Mouse (Mus musculus) stomach, postnatal 0 days (tissue): ENCODE measurements at regions not wholly inside any gene's neighbourhood (a gene's known extent, or its start where the extent isn't known, plus 50 kb on each side); places are given as distances from the start of the nearest gene placed in this dataset.

Experiments
- ATAC-seq: fragments of 200-750 bp; cut with Nextera tagmentation; 2 replicates; pipeline ENCODE4 v1.8.0; 2017; ENCODE audit not compliant: low FRiP score, low TSS enrichment
- DNase-seq: peaks from one replicate; pipeline ENCODE4 v3.0.0-alpha.2; 2016; ENCODE audit warnings: low spot score
- H3K27ac ChIP-seq: fragments of 300-500 bp; sonication (generic); replicated peaks from 2 replicates; pipeline ENCODE4 v1.5.1; 2014; ENCODE audit warnings: mild to moderate bottlenecking, control low read depth
- H3K27me3 ChIP-seq: fragments of 300-500 bp; sonication (generic); 2 replicates; pipeline ENCODE4 v1.6.1; 2014; ENCODE audit warnings: low read length; ENCODE audit not compliant: control insufficient read depth, insufficient read depth
- H3K36me3 ChIP-seq: fragments of 300-500 bp; sonication (generic); 2 replicates; pipeline ENCODE4 v1.6.1; 2014; ENCODE audit warnings: low read length, mixed read lengths; ENCODE audit not compliant: control insufficient read depth, insufficient read depth
- H3K4me1 ChIP-seq: fragments of 300-500 bp; sonication (generic); replicated peaks from 2 replicates; pipeline ENCODE4 v1.6.1; 2014; ENCODE audit warnings: antibody characterized with exemption; ENCODE audit not compliant: control insufficient read depth, insufficient read depth
- H3K4me2 ChIP-seq: fragments of 300-500 bp; sonication (generic); replicated peaks from 2 replicates; pipeline ENCODE4 v1.6.1; 2014; ENCODE audit warnings: low read depth, mild to moderate bottlenecking, control low read depth, moderate library complexity
- H3K4me3 ChIP-seq: fragments of 300-500 bp; sonication (generic); 2 replicates; pipeline ENCODE4 v1.5.1; 2014; ENCODE audit warnings: low read depth, low read length, control low read depth
- H3K9ac ChIP-seq: fragments of 300-500 bp; sonication (generic); 2 replicates; pipeline ENCODE4 v1.6.1; 2014; ENCODE audit warnings: mild to moderate bottlenecking, low read length, control low read depth, mixed read lengths
- H3K9me3 ChIP-seq: fragments of 300-500 bp; sonication (generic); 2 replicates; pipeline ENCODE4 v1.6.1; 2016; ENCODE audit warnings: low read length; ENCODE audit not compliant: control insufficient read depth
- CTCF ChIP-seq: IDR thresholded peaks from 2 replicates; pipeline ENCODE4 v1.5.1; 2016; ENCODE audit warnings: antibody characterized with exemption, low read depth, mild to moderate bottlenecking, moderate library complexity
- EP300 ChIP-seq: optimal IDR thresholded peaks from 2 replicates; pipeline ENCODE3; 2016; ENCODE audit warnings: antibody characterized with exemption
- WGBS: fragments of 180-500 bp; shearing (Covaris S2); extraction: QIAGEN DNeasy Blood & Tissue Kit; methylation state at CpG from one replicate; pipeline ENCODE4 v1.1.7; 2014; 5-methylcytosine and 5-hydroxymethylcytosine counted together

GRCm38 (mm10) chr13:111950042-111950441, 141.2 kb upstream of the Map3k1 start:
- H3K36me3 ChIP-seq = no peaks in the 10 kb centered on the region
- no peaks in the 10 kb centered on the region for H3K27me3 ChIP-seq
- DNase-seq = no peak
- 87% methylated on average over 1 of the region's 1 CpGs for WGBS
- no peak overlapping the region for H3K27ac ChIP-seq
- H3K4me3 ChIP-seq = no peak overlapping the region
- H3K9ac ChIP-seq = no peak overlapping the region
- no peak for TF ChIP-seq CTCF
- TF ChIP-seq EP300 = no peak
- H3K9me3 ChIP-seq = no peaks in the 10 kb centered on the region
- no peak for ATAC-seq
- no peaks in the 10 kb centered on the region; the same call in 1 of the 2 replicates for H3K4me1 ChIP-seq
- H3K4me2 ChIP-seq = no peak overlapping the region

DNA sequence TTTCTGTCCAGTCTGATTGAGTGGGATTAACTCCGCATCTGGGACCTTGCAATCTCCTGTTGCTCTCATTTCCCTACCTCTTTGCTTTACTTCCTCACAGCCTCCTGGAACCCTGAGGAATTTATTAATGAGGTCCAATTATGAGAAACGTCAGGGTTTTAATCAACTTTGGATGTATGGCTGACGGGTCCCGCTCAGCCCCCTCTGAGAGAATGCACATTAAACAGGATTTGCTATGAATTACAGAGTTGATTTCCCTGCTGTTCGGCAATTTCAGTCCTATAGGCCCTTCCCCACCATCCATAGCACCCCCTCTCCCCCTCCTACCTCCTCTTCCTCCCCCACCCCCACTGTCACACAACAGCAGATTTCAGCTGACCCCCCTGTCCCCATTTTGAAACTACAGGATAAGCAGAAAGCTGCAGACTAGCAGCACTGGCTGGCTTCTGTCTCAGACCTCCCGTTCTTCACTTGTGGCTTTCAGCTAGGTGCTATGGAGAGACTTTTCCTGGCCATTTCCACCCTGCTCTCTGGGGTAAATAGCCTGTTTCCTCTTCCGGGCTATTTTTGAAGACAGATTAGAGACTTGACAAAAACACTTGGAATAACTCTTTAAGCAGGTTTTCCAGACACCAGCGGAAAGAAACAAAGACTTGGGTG, 145.2 kb upstream of the Map3k1 start:
- TF ChIP-seq CTCF (no peak), EP300 (no peak)

GRCm38 (mm10) chr13:111954520-111954884, 145.7 kb upstream of the Map3k1 start:
- 11% methylated on average over 6 of the region's 6 CpGs for WGBS
- no peak overlapping the region for H3K9ac ChIP-seq
- TF ChIP-seq CTCF = no peak
- no peak for TF ChIP-seq EP300
- DNase-seq = no peak
- no peak overlapping the region for H3K4me3 ChIP-seq
- no peaks in the 10 kb centered on the region for H3K9me3 ChIP-seq
- no peaks in the 10 kb centered on the region for H3K36me3 ChIP-seq
- no peak overlapping the region for H3K4me2 ChIP-seq
- no peaks in the 10 kb centered on the region for H3K27me3 ChIP-seq
- 0 out of 2 replicates have a peak overlapping the region, but pooled peaks have one; percentile 4 for H3K27ac ChIP-seq
- peak; percentile 67 for ATAC-seq
- no peaks in the 10 kb centered on the region; the same call in 1 of the 2 replicates for H3K4me1 ChIP-seq

More for the DNA sequence above, 145.2 kb upstream of the Map3k1 start:
- 50% methylated on average over 8 of the region's 8 CpGs for WGBS
- ATAC-seq = no peak
- H3K4me3 ChIP-seq = no peak overlapping the region
- no peak overlapping the region for H3K27ac ChIP-seq
- no peak for DNase-seq
- no peaks in the 10 kb centered on the region; the same call in 1 of the 2 replicates for H3K4me1 ChIP-seq
- H3K27me3 ChIP-seq = no peaks in the 10 kb centered on the region
- no peaks in the 10 kb centered on the region for H3K9me3 ChIP-seq
- H3K36me3 ChIP-seq = no peaks in the 10 kb centered on the region
- no peak overlapping the region for H3K9ac ChIP-seq
- H3K4me2 ChIP-seq = no peak overlapping the region

DNA sequence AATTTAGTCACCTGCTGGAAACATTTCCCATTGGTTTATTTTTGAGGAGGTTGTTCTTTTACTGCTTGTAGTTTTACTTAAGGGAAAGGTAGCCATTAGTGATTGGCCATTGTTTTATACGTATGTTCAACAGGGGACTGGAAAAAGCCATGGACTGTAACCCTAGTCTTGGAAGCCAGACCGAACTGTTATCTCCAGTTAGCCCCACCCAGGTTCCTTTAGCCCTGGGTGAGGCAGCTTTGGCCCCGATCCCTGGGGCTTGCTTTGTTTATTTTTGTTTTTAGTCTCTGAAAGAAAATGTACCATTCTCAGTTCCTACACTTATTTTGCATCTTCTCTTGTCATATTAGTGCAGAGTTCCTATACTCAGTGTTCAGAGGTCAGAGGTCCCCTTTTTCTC, 148.3 kb upstream of the Map3k1 start:
- no peak for TF ChIP-seq CTCF
- ATAC-seq = peak; percentile 60; the same call in 1 of the 2 replicates
- WGBS = 33% methylated on average over 3 of the region's 3 CpGs

DNA sequence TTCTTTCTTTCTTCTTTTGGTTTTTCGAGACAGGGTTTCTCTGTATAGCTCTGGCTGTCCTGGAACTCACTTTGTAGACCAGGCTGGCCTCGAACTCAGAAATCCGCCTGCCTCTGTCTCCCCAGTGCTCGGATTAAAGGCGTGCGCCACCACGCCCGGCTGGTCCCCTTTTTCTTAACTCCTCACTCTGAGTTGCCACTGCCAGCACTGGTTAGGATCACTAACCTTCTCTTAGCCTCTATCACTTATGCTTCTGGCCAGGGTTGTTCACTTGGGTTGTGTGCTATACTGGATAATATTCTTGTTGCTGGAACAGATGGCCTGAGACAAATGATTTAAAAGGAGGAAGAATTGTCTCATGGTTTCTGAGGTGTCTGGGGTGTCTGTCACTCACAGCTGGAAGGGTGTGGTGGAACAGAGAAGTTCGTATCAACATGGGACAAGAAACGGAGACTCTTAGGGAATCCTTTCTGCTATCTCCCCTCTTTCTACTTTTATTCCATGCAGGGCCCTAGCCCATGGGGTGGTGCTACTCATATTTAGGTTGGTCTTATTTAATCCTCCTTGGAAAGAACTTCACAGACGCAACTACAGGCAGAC, 149.0 kb upstream of the Map3k1 start:
- no peaks in the 10 kb centered on the region for H3K36me3 ChIP-seq
- no peak for TF ChIP-seq CTCF
- TF ChIP-seq EP300 = no peak
- ATAC-seq = no peak
- no peaks in the 10 kb centered on the region for H3K27me3 ChIP-seq
- WGBS = 87% methylated on average over 11 of the region's 11 CpGs
- no peak for DNase-seq
- no peak overlapping the region for H3K27ac ChIP-seq
- peaks cover 3% of the 10 kb centered on the region; the same call in 1 of the 2 replicates for H3K9me3 ChIP-seq
- H3K9ac ChIP-seq = no peak overlapping the region
- H3K4me3 ChIP-seq = no peak overlapping the region
- H3K4me1 ChIP-seq = no peaks in the 10 kb centered on the region; the same call in 1 of the 2 replicates
- H3K4me2 ChIP-seq = no peak overlapping the region

More for the DNA sequence above, 148.3 kb upstream of the Map3k1 start:
- H3K27ac ChIP-seq = no peak overlapping the region
- DNase-seq = peak; percentile 51
- no peaks in the 10 kb centered on the region for H3K36me3 ChIP-seq
- peaks cover 3% of the 10 kb centered on the region; the same call in 1 of the 2 replicates for H3K9me3 ChIP-seq
- H3K4me2 ChIP-seq = no peak overlapping the region
- no peaks in the 10 kb centered on the region for H3K27me3 ChIP-seq
- H3K4me3 ChIP-seq = no peak overlapping the region
- no peaks in the 10 kb centered on the region; the same call in 1 of the 2 replicates for H3K4me1 ChIP-seq
- H3K9ac ChIP-seq = no peak overlapping the region

DNA sequence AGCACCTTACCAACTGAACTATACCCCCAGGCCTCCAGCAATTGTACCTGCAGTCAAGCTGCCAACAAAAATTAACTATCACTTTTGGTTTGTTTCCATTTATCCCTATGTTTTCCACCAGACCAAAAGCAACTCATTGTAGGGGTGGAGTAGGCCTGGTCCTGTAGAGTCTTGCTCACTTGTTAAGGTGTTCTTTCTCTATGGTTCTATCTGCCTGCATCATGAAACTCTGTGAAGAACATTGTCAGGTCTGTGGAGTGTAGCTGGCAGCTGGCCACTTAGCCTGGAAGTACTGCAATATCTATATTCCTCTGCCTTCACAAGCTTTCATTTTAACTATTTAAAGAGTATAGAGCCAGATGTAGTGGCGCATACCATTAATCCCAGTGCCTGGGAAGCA, 149.6 kb upstream of the Map3k1 start:
- Histone ChIP-seq H3K27ac (no peak overlapping the region), H3K4me3 (no peak overlapping the region), H3K36me3 (no peaks in the 10 kb centered on the region), H3K4me2 (no peak overlapping the region), H3K9me3 (peaks cover 3% of the 10 kb centered on the region; the same call in 1 of the 2 replicates), H3K27me3 (no peaks in the 10 kb centered on the region), H3K9ac (no peak overlapping the region), H3K4me1 (no peaks in the 10 kb centered on the region; the same call in 1 of the 2 replicates)
- no peak for TF ChIP-seq CTCF
- TF ChIP-seq EP300 = no peak
- 97% methylated on average over 1 of the region's 1 CpGs for WGBS
- no peak for DNase-seq
- no peak for ATAC-seq
